Mouse (Mus musculus) limb, embryonic 14.5 days (tissue): ENCODE data around the gene Nudcd3. TPM values are rescaled to one million over a fixed set of nuclear protein-coding genes. Genes with fewer than 3 reads are reported as not detected.

Experiments
- ATAC-seq: fragments of 200-750 bp; cut with Nextera tagmentation; 2 replicates; pipeline ENCODE4 v1.8.0; 2017; ENCODE audit warnings: low read depth, moderate number of reproducible peaks, moderate TSS enrichment; ENCODE audit not compliant: low FRiP score
- DNase-seq: peaks from one replicate; pipeline ENCODE4 v3.0.0-alpha.2; 2015; ENCODE audit warnings: low spot score
- H3K27ac ChIP-seq: fragments of 300-500 bp; sonication (generic); replicated peaks from 2 replicates; pipeline ENCODE4 v1.5.1; 2014; ENCODE audit warnings: low read depth, mild to moderate bottlenecking, low read length, moderate library complexity, mixed read lengths
- H3K27me3 ChIP-seq: fragments of 300-500 bp; sonication (generic); 2 replicates; pipeline ENCODE4 v1.6.1; 2014; ENCODE audit warnings: low read length, mixed read lengths; ENCODE audit not compliant: control insufficient read depth, insufficient read depth
- H3K36me3 ChIP-seq: fragments of 300-500 bp; sonication (generic); 2 replicates; pipeline ENCODE4 v1.6.1; 2014; ENCODE audit warnings: mild to moderate bottlenecking, low read length, moderate library complexity, mixed read lengths; ENCODE audit not compliant: control insufficient read depth, insufficient read depth
- H3K4me1 ChIP-seq: fragments of 300-500 bp; sonication (generic); 2 replicates; pipeline ENCODE4 v1.6.1; 2014; ENCODE audit warnings: antibody characterized with exemption, low read length, mixed read lengths; ENCODE audit not compliant: control insufficient read depth, insufficient read depth
- H3K4me2 ChIP-seq: fragments of 300-500 bp; sonication (generic); replicated peaks from 2 replicates; pipeline ENCODE4 v1.6.1; 2014; ENCODE audit warnings: low read depth, mild to moderate bottlenecking, low read length, moderate library complexity; ENCODE audit not compliant: severe bottlenecking
- H3K4me3 ChIP-seq: fragments of 300-500 bp; sonication (generic); replicated peaks from 2 replicates; pipeline ENCODE4 v1.5.1; 2014; ENCODE audit warnings: low read length
- H3K9ac ChIP-seq: fragments of 300-500 bp; sonication (generic); 2 replicates; pipeline ENCODE4 v1.6.1; 2014; ENCODE audit warnings: mild to moderate bottlenecking, low read depth, low read length, moderate library complexity; ENCODE audit not compliant: severe bottlenecking
- H3K9me3 ChIP-seq: fragments of 300-500 bp; sonication (generic); 2 replicates; pipeline ENCODE4 v1.6.1; 2016; ENCODE audit warnings: low read length; ENCODE audit not compliant: control insufficient read depth
- POLR2A ChIP-seq: fragments of 200-500 bp; IDR thresholded peaks from 2 replicates; pipeline ENCODE4 v1.8.0; 2012; ENCODE audit warnings: inconsistent platforms, mild to moderate bottlenecking, moderate library complexity, borderline replicate concordance; ENCODE audit not compliant: insufficient read depth, insufficient read length; ENCODE audit errors: extremely low read depth
- WGBS: fragments of 180-500 bp; shearing (Covaris S2); extraction: QIAGEN DNeasy Blood & Tissue Kit; methylation state at CpG from one replicate; pipeline ENCODE4 v1.1.7; 2014; 5-methylcytosine and 5-hydroxymethylcytosine counted together
- polyA plus RNA-seq, 2 experiments: library from polyadenylated mRNA; depleted of rRNA in 1 of 2; stranded (reverse) in 1 of 2; unstranded in 1 of 2; fragments of >200 nt; fragmentation: Nextera tagmentation in 1 of 2; extraction: Ambion mirVana in 1 of 2; gene quantifications; 2 replicates each; pipeline versions ENCODE4 v1.2.1 to v1.2.3; 2012 to 2014

Nudcd3 gene
- polyA plus RNA-seq (2012; rRNA removed) (45.9 and 51.6 TPM in 2 replicates), polyA plus RNA-seq (2014; fragmentation: Nextera tagmentation; extraction: Ambion mirVana) (32.1 and 38.5 TPM in 2 replicates)

DNA sequence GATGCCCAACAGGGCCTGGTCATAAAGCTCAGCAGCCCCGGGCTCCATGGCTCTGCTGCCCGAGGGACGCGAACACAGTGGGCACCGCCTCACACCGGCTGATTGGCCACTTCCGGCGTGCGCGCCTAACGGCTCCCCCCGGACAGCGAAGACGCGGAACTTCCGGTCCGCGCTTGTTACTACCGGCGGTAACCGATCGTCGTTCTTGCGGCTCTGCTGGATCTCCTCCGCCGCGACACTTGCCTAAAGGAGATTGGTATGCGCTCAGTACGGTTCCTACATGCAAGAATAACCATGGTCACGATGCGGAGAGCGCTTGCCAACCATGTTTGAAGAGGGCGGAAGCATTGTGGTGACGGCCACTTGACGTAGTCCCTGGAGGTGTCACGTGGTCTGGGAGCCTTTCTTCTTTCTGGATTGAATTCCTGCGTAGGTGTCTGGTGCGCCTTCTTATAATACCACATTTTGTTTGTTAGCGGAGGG, at the start of gene Nudcd3:
Nudcd3 (minus strand) TSS at position 329 of the 483 bp plus-strand sequence.
- Histone ChIP-seq H3K4me2 (peak within 1 kb of the TSS; percentile 87), H3K4me1 (peaks cover 10% of the 10 kb centered on the region), H3K36me3 (no peaks in the 10 kb centered on the region), H3K4me3 (peak within 1 kb of the TSS; percentile 98), H3K9me3 (no peaks in the 10 kb centered on the region), H3K27me3 (no peaks in the 10 kb centered on the region), H3K27ac (peak within 1 kb of the TSS; percentile 93), H3K9ac (peak within 1 kb of the TSS; percentile 86)
- TF ChIP-seq POLR2A: peak; percentile 78; the same call in 1 of the 2 replicates
- DNase-seq (peak; percentile 87), ATAC-seq (peak; percentile 95)
- WGBS: 0% methylated on average over 39 of the region's 39 CpGs

DNA sequence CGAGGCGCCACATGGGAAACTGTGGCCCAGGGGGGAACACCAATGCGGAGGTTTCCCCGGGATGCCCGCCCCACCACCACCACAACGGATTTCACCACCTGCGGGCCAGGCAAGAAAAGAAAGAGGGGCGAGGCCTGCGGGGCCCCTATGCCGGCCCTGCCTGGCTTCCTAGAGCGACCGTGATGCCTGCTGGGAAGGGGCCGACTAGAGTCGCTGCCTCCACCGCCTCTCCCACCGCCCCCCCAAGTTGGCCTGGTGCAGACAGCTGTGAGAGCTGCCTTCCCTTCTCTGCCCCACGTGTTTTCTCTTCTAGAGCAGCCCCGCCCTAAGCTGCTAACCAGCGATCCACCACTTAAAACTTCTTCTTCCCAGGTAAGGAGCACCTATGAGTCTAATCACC, 44.5 kb upstream of the Nudcd3 start:
- Histone ChIP-seq H3K27me3 (no peaks in the 10 kb centered on the region), H3K4me2 (no peak overlapping the region), H3K9ac (no peak overlapping the region), H3K27ac (no peak overlapping the region), H3K4me1 (no peaks in the 10 kb centered on the region), H3K36me3 (no peaks in the 10 kb centered on the region), H3K9me3 (no peaks in the 10 kb centered on the region), H3K4me3 (no peak overlapping the region)
- DNase-seq (no peak), ATAC-seq (no peak)
- WGBS: 55% methylated on average over 16 of the region's 19 CpGs
- no peak for TF ChIP-seq POLR2A

DNA sequence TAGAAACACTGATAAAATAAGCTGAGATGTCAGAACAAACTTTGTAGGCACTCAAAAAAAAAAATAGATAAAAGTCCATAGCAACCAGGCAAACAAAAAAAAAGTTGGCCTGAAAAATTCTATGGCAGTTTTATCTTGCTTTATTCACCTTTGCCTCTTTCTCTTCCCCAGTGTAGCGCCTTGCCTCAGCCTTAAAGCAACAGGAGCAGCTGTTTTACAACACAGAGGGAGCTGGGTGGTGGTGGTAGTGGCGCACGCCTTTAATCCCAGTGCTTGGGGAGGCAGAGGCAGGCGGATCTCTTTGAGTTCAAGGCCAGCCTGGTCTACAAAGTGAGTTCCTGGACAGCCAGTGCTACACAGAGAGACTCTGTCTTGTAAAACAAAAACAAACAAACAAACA, 32.8 kb upstream of the Nudcd3 start:
- Histone ChIP-seq H3K27me3 (no peaks in the 10 kb centered on the region), H3K36me3 (no peaks in the 10 kb centered on the region), H3K9ac (no peak overlapping the region), H3K4me3 (no peak overlapping the region), H3K4me2 (no peak overlapping the region), H3K4me1 (no peaks in the 10 kb centered on the region), H3K27ac (no peak overlapping the region), H3K9me3 (no peaks in the 10 kb centered on the region)
- DNase-seq: no peak
- ATAC-seq: no peak
- WGBS: 85% methylated on average over 4 of the region's 4 CpGs
- TF ChIP-seq POLR2A: no peak

DNA sequence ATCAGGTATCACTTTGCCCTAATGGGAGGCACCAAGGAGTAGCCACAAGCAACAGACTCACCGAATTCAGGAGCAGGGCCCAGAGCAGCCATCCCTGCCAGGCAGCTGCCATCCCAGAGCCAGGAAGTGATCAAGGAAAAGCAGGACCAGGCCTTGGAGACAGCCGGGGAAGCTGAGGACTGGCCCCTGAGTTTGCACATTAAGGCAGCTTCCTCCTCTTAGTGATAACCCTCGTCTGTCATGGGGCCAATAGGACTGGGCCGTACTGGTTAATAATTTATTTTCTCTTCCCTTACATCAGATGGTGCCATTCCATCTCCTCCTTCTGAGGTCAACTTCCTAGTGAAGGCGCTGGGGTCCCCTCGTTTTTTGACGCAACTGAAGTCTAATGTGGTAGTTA, 29.8 kb upstream of the Nudcd3 start, which contains the start of gene Npc1l1:
Npc1l1 (minus strand) TSS at position 132 of the 400 bp plus-strand sequence.
- no peak within 1 kb of the TSS for H3K4me3 ChIP-seq
- no peak for TF ChIP-seq POLR2A
- H3K4me2 ChIP-seq: no peak within 1 kb of the TSS
- H3K9me3 ChIP-seq: no peaks in the 10 kb centered on the region
- H3K4me1 ChIP-seq: no peaks in the 10 kb centered on the region
- 84% methylated on average over 7 of the region's 7 CpGs for WGBS
- H3K9ac ChIP-seq: no peak within 1 kb of the TSS
- no peaks in the 10 kb centered on the region for H3K27me3 ChIP-seq
- H3K27ac ChIP-seq: no peak within 1 kb of the TSS
- DNase-seq (no peak), ATAC-seq (no peak)
- no peaks in the 10 kb centered on the region for H3K36me3 ChIP-seq

DNA sequence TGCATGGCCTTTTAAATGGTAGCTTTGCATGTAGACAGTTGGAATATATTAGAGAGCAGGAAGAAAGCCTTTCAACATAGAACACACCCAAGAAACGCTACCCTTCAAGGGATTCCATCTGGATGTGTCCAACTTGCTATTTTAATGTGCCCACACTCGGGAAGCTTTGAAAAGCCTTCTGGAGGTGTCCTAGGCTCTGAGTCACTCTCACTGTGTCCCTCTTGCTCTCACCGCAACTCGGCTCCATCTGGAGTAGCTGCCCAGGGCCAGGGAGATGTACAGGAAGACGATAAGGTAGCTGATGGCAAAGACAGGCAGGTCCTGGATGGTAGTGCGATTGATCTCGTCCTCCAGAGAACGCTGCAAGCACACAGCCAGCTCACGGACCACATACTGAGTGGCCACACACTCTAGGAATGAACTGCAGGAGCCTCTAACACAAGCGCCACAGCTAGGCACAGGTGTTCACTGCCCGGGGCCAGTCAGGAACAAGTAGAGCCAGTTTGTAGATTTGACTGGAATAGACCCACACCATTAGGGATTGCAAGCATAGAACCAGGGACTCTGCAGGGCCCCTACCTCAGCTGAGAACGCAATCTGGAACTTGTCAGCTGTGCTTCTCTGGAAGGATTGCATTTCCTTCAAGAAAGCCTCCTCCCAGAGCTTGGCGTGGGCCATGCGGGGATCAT, 24.5 kb upstream of the Nudcd3 start:
- no peak overlapping the region for H3K9ac ChIP-seq
- no peaks in the 10 kb centered on the region for H3K36me3 ChIP-seq
- no peaks in the 10 kb centered on the region for H3K4me1 ChIP-seq
- no peak overlapping the region for H3K4me3 ChIP-seq
- no peak for TF ChIP-seq POLR2A
- H3K27me3 ChIP-seq: no peaks in the 10 kb centered on the region
- DNase-seq (no peak), ATAC-seq (no peak)
- no peaks in the 10 kb centered on the region for H3K9me3 ChIP-seq
- no peak overlapping the region for H3K4me2 ChIP-seq
- WGBS: 74% methylated on average over 14 of the region's 14 CpGs
- H3K27ac ChIP-seq: no peak overlapping the region

DNA sequence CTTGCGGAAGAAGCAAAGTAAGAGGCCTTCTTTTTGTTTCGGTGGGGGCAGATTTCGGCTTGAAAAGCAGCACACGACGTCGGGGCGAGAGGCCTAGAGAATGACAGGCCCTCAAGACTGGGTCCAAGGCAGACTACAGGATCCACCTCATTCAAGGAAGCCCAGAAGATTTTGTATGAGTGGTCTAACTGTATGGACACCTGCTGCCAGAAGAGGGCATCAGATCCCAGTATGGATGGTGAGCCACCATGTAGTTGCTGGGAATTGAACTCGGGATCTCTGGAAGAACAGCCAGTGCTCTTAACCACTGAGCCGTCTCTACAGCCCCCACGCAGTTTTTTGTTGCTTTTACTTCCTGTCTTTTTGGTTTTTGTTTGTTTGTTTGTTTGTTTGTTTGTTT, 22.0 kb upstream of the Nudcd3 start:
- no peak overlapping the region for H3K9ac ChIP-seq
- no peak overlapping the region for H3K4me2 ChIP-seq
- H3K4me3 ChIP-seq: no peak overlapping the region
- H3K27me3 ChIP-seq: no peaks in the 10 kb centered on the region
- no peak overlapping the region for H3K27ac ChIP-seq
- no peaks in the 10 kb centered on the region for H3K9me3 ChIP-seq
- DNase-seq (no peak), ATAC-seq (no peak)
- WGBS: 90% methylated on average over 10 of the region's 10 CpGs
- no peaks in the 10 kb centered on the region for H3K36me3 ChIP-seq
- TF ChIP-seq POLR2A: no peak
- no peaks in the 10 kb centered on the region for H3K4me1 ChIP-seq
